Mouse (Mus musculus) adrenal gland, postnatal 4 days (tissue): ENCODE data around the gene Psme3. TPM values are rescaled to one million over a fixed set of nuclear protein-coding genes. Genes with fewer than 3 reads are reported as not detected.
A peak's percentile ranks its signal among the peaks of the same experiment; 100 is the strongest.

Experiments
- DNase-seq, 2 experiments: peaks; one replicate each; pipeline ENCODE4 v3.0.0; 2021 to 2022; ENCODE audit warnings: low spot score in 2 of 2, mixed read lengths in 2 of 2
- long read RNA-seq, 2 experiments: library from polyadenylated mRNA; stranded (forward); transcript quantifications; one replicate each; pipeline ENCODE4 v2.0.0; 2021
- total RNA-seq, 2 experiments: library from RNA; stranded (reverse); gene quantifications; 2 replicates each; pipeline ENCODE4 v1.2.3; 2021

The Psme3 gene
- 100 to 1,000 TPM; 122 to 124 TPM for total RNA-seq
- long read RNA-seq, experiment 1, transcript Psme3-201 (11 exons, 2,664 nt), result major isoform, 16 of 33 reads
- long read RNA-seq, experiment 1, partial matches to known transcripts, result 12 of 33 reads
- long read RNA-seq, experiment 1, other reads (novel, unspliced or antisense), result 5 of 33 reads
- long read RNA-seq, experiment 2, transcript Psme3-201 (11 exons, 2,664 nt), result major isoform, 41 of 65 reads
- long read RNA-seq, experiment 2, partial matches to known transcripts, result 19 of 65 reads
- long read RNA-seq, experiment 2, other reads (novel, unspliced or antisense), result 5 of 65 reads

- DNase-seq, result peak; percentile 83 to 91
Measured at GRCm38 (mm10) chr11:101315665-101316500, at the start of gene Psme3. TSS of gene Psme3 (plus strand) at chr11:101316213.

GRCm38 (mm10) chr11:101269577-101270116, 46.4 kb upstream of the Psme3 start:
- no peak for DNase-seq

GRCm38 (mm10) chr11:101272446-101272845, 43.6 kb upstream of the Psme3 start:
- no peak for DNase-seq

- DNase-seq, result no peak
Measured at GRCm38 (mm10) chr11:101275309-101275708, 40.7 kb upstream of the Psme3 start.

- DNase-seq, result no peak
Measured at GRCm38 (mm10) chr11:101276319-101277070, 39.5 kb upstream of the Psme3 start.

GRCm38 (mm10) chr11:101277381-101278222, 38.4 kb upstream of the Psme3 start:
- no peak for DNase-seq

- peak; percentile 42 to 66 for DNase-seq
Measured at GRCm38 (mm10) chr11:101278223-101279192, 37.5 kb upstream of the Psme3 start, which contains the start of the genes Cntd1 and Coa3. TSS of gene Cntd1 (plus strand) at chr11:101279012. TSS of gene Coa3 (minus strand) at chr11:101279114.

GRCm38 (mm10) chr11:101279193-101279569, 36.8 kb upstream of the Psme3 start:
- DNase-seq, result no peak

GRCm38 (mm10) chr11:101280837-101281236, 35.2 kb upstream of the Psme3 start:
- no peak for DNase-seq

- DNase-seq, result no peak
Measured at GRCm38 (mm10) chr11:101282896-101283295, 33.1 kb upstream of the Psme3 start.

GRCm38 (mm10) chr11:101283805-101284204, 32.2 kb upstream of the Psme3 start:
- DNase-seq, result no peak

- DNase-seq, result no peak
Measured at GRCm38 (mm10) chr11:101287306-101287705, 28.7 kb upstream of the Psme3 start.

- DNase-seq, result no peak
Measured at GRCm38 (mm10) chr11:101291231-101291630, 24.8 kb upstream of the Psme3 start.

- no peak for DNase-seq
Measured at GRCm38 (mm10) chr11:101295191-101295590, 20.8 kb upstream of the Psme3 start.

GRCm38 (mm10) chr11:101300881-101301280, 15.1 kb upstream of the Psme3 start:
- no peak for DNase-seq

- no peak for DNase-seq
Measured at GRCm38 (mm10) chr11:101301299-101302003, 14.6 kb upstream of the Psme3 start.

- peak; percentile 91 to 96 for DNase-seq
Measured at GRCm38 (mm10) chr11:101302004-101302798, 13.8 kb upstream of the Psme3 start, which contains the start of gene Becn1. TSS of gene Becn1 (minus strand) at chr11:101302286.

GRCm38 (mm10) chr11:101307744-101308143, 8.3 kb upstream of the Psme3 start:
- DNase-seq, result no peak
